Mouse (Mus musculus) neural tube, embryonic 15.5 days (tissue): ENCODE measurements at regions not wholly inside any gene's neighbourhood (a gene's known extent, or its start where the extent isn't known, plus 50 kb on each side); places are given as distances from the start of the nearest gene placed in this dataset.
A peak's percentile ranks its signal among the peaks of the same experiment; 100 is the strongest.

ENCODE experiments used
- ATAC-seq: fragments of 200-750 bp; cut with Nextera tagmentation; 2 replicates; pipeline ENCODE4 v1.8.0; 2017; ENCODE audit warnings: mild to moderate bottlenecking, moderate TSS enrichment, moderate library complexity; ENCODE audit not compliant: low FRiP score
- H3K27ac ChIP-seq: fragments of 300-500 bp; sonication (generic); replicated peaks from 2 replicates; pipeline ENCODE4 v1.5.1; 2015; ENCODE audit warnings: mild to moderate bottlenecking, inconsistent platforms
- H3K27me3 ChIP-seq: fragments of 300-500 bp; sonication (generic); replicated peaks from 2 replicates; pipeline ENCODE4 v1.6.1; 2015; ENCODE audit warnings: inconsistent platforms
- H3K36me3 ChIP-seq: fragments of 300-500 bp; sonication (generic); 2 replicates; pipeline ENCODE4 v1.6.1; 2015; ENCODE audit warnings: inconsistent platforms
- H3K4me1 ChIP-seq: fragments of 300-500 bp; sonication (generic); 2 replicates; pipeline ENCODE4 v1.6.1; 2015; ENCODE audit warnings: inconsistent platforms
- H3K4me2 ChIP-seq: fragments of 300-500 bp; sonication (generic); 2 replicates; pipeline ENCODE4 v1.6.1; 2015; ENCODE audit warnings: inconsistent platforms, mild to moderate bottlenecking, moderate library complexity
- H3K4me3 ChIP-seq: fragments of 300-500 bp; sonication (generic); replicated peaks from 2 replicates; pipeline ENCODE4 v1.5.1; 2015; ENCODE audit warnings: mild to moderate bottlenecking, inconsistent platforms
- H3K9ac ChIP-seq: fragments of 300-500 bp; sonication (generic); replicated peaks from 2 replicates; pipeline ENCODE4 v1.6.1; 2015; ENCODE audit warnings: mild to moderate bottlenecking, inconsistent platforms
- H3K9me3 ChIP-seq: fragments of 300-500 bp; sonication (generic); replicated peaks from 2 replicates; pipeline ENCODE4 v1.6.1; 2016; ENCODE audit warnings: inconsistent platforms
- WGBS: fragments of 180-500 bp; shearing (Covaris S2); methylation state at CpG from one replicate; pipeline ENCODE4 v1.1.7; 2015; ENCODE audit warnings: mixed read lengths; 5-methylcytosine and 5-hydroxymethylcytosine counted together

GRCm38 (mm10) chr4:58728641-58729040 is 58.9 kb downstream of the Olfr267 start:
- Histone ChIP-seq H3K36me3 (no peaks in the 10 kb centered on the region), H3K4me2 (no peak overlapping the region), H3K4me1 (peaks cover 6% of the 10 kb centered on the region; the same call in 1 of the 2 replicates), H3K27ac (no peak overlapping the region), H3K4me3 (no peak overlapping the region), H3K9me3 (no peaks in the 10 kb centered on the region), H3K9ac (no peak overlapping the region), H3K27me3 (no peaks in the 10 kb centered on the region)
- WGBS, result 27% methylated on average over 1 of the region's 1 CpGs
- no peak for ATAC-seq

DNA sequence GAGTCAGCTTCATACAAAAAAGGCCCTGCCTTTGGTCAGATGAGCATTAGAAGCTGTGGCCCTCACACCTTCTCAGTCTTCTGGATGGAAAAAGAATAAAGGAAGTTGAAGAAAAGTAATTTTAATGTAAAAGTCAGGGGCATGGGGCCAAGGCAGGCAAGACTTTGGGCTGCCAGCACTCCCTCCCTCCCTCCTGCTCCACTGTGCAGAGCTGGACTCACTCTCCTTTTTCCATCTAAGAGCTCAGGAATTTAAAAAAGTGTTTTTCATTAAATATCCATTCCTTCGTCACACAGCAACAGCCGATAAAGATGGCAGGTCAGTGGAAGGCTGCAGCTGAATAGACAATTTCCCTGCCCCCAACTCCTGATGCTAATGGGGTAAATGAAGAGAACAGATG is 61.1 kb downstream of the Olfr267 start:
- Histone ChIP-seq H3K36me3 (no peaks in the 10 kb centered on the region), H3K4me3 (no peak overlapping the region), H3K27ac (no peak overlapping the region), H3K9me3 (no peaks in the 10 kb centered on the region), H3K4me1 (peaks cover 11% of the 10 kb centered on the region; the same call in 1 of the 2 replicates), H3K4me2 (no peak overlapping the region), H3K27me3 (no peaks in the 10 kb centered on the region), H3K9ac (no peak overlapping the region)
- no peak for ATAC-seq
- 81% methylated on average over 2 of the region's 2 CpGs for WGBS

- peak; percentile 47; the same call in 1 of the 2 replicates for ATAC-seq
- H3K9ac ChIP-seq, result no peak overlapping the region
- H3K4me2 ChIP-seq, result no peak overlapping the region
- no peaks in the 10 kb centered on the region for H3K36me3 ChIP-seq
- no peaks in the 10 kb centered on the region for H3K27me3 ChIP-seq
- H3K27ac ChIP-seq, result no peak overlapping the region; the same call in 1 of the 2 replicates
- WGBS, result 36% methylated on average over 9 of the region's 9 CpGs
- H3K4me1 ChIP-seq, result peaks cover 16% of the 10 kb centered on the region; the same call in 1 of the 2 replicates
- no peaks in the 10 kb centered on the region for H3K9me3 ChIP-seq
- H3K4me3 ChIP-seq, result no peak overlapping the region
These were observed 64.7 kb downstream of the Olfr267 start for GRCm38 (mm10) chr4:58722772-58723171.

DNA sequence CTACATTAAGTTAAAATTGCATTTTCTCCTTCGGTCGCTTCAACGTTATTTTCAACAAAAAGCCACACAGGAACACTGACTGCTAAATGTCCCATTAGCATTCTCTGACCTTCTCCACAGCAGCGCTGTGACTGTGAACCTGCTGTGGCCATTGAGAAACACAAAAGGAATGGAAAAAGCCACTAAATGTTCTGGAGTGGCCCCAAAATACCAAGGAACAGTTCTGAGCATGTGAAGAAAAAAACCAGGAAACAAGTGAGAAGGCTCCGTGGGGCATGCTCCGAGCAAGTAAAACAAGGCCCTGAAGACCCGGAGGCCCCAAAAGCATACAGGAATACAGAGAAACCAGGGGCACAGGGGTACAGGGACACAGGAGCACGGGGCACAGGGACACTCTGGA is 66.8 kb downstream of the Olfr267 start:
- H3K4me2 ChIP-seq, result no peak overlapping the region
- WGBS, result 53% methylated on average over 8 of the region's 8 CpGs
- H3K4me1 ChIP-seq, result peaks cover 12% of the 10 kb centered on the region; the same call in 1 of the 2 replicates
- H3K27me3 ChIP-seq, result no peaks in the 10 kb centered on the region
- H3K9me3 ChIP-seq, result no peaks in the 10 kb centered on the region
- H3K9ac ChIP-seq, result no peak overlapping the region
- no peak overlapping the region; the same call in 1 of the 2 replicates for H3K27ac ChIP-seq
- no peak for ATAC-seq
- H3K36me3 ChIP-seq, result no peaks in the 10 kb centered on the region
- H3K4me3 ChIP-seq, result no peak overlapping the region

GRCm38 (mm10) chr4:58716426-58716825 is 71.1 kb downstream of the Olfr267 start:
- Histone ChIP-seq H3K27ac (no peak overlapping the region), H3K9me3 (no peaks in the 10 kb centered on the region), H3K9ac (no peak overlapping the region), H3K27me3 (no peaks in the 10 kb centered on the region), H3K4me3 (no peak overlapping the region), H3K4me2 (no peak overlapping the region), H3K36me3 (no peaks in the 10 kb centered on the region), H3K4me1 (peaks cover 4% of the 10 kb centered on the region; the same call in 1 of the 2 replicates)
- ATAC-seq, result no peak
- WGBS, result 58% methylated on average over 11 of the region's 11 CpGs

- Histone ChIP-seq H3K27ac (no peak overlapping the region), H3K27me3 (no peaks in the 10 kb centered on the region), H3K9me3 (no peaks in the 10 kb centered on the region), H3K4me2 (no peak overlapping the region), H3K36me3 (no peaks in the 10 kb centered on the region), H3K9ac (no peak overlapping the region), H3K4me3 (no peak overlapping the region), H3K4me1 (peaks cover 3% of the 10 kb centered on the region; the same call in 1 of the 2 replicates)
- ATAC-seq, result no peak
- WGBS, result 85% methylated on average over 8 of the region's 8 CpGs
These were observed 71.7 kb downstream of the Olfr267 start for GRCm38 (mm10) chr4:58715846-58716245.

- Histone ChIP-seq H3K4me1 (no peaks in the 10 kb centered on the region), H3K9ac (no peak overlapping the region), H3K27ac (no peak overlapping the region), H3K27me3 (no peaks in the 10 kb centered on the region), H3K36me3 (no peaks in the 10 kb centered on the region), H3K9me3 (no peaks in the 10 kb centered on the region; the same call in 1 of the 2 replicates), H3K4me3 (no peak overlapping the region), H3K4me2 (no peak overlapping the region)
- ATAC-seq, result no peak
- WGBS, result 72% methylated on average over 13 of the region's 13 CpGs
These were observed 73.3 kb downstream of the Olfr267 start for GRCm38 (mm10) chr4:58714221-58714620.

DNA sequence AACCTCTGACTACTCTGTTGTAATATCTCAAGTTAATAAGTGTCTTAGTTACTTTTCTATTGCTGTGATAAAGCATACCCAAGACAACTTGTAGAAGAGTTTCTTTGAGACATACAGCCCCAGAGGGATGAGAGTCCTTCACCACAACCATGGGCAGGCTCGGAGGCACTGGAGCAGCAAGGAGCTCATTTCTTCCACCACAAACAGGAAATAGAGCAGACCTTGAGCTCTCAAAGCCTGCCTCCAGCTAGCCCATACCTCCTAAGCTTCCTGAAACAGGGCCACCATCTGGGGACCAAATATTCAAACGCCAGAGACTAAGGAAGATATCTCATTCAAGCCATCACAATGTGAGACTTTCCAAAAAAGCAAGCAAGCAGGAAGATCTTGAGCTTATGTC is 74.6 kb downstream of the Olfr267 start:
- Histone ChIP-seq H3K27me3 (no peaks in the 10 kb centered on the region), H3K27ac (no peak overlapping the region), H3K4me2 (no peak overlapping the region), H3K4me3 (no peak overlapping the region), H3K9ac (no peak overlapping the region), H3K4me1 (no peaks in the 10 kb centered on the region), H3K9me3 (peaks cover 5% of the 10 kb centered on the region; the same call in 1 of the 2 replicates), H3K36me3 (no peaks in the 10 kb centered on the region)
- WGBS, result 87% methylated on average over 2 of the region's 2 CpGs
- ATAC-seq, result no peak

- Histone ChIP-seq H3K4me2 (no peak overlapping the region), H3K4me1 (no peaks in the 10 kb centered on the region), H3K27ac (no peak overlapping the region), H3K36me3 (no peaks in the 10 kb centered on the region), H3K4me3 (no peak overlapping the region), H3K27me3 (no peaks in the 10 kb centered on the region), H3K9me3 (peaks cover 5% of the 10 kb centered on the region; the same call in 1 of the 2 replicates), H3K9ac (no peak overlapping the region)
- WGBS, result 72% methylated on average over 10 of the region's 10 CpGs
- no peak for ATAC-seq
These were observed 75.3 kb downstream of the Olfr267 start for GRCm38 (mm10) chr4:58712166-58712565.

GRCm38 (mm10) chr4:58699236-58699798 is 88.2 kb downstream of the Olfr267 start:
- Histone ChIP-seq H3K4me2 (no peak overlapping the region), H3K4me1 (no peaks in the 10 kb centered on the region), H3K27ac (no peak overlapping the region), H3K9ac (no peak overlapping the region), H3K27me3 (no peaks in the 10 kb centered on the region), H3K36me3 (no peaks in the 10 kb centered on the region), H3K9me3 (no peaks in the 10 kb centered on the region), H3K4me3 (no peak overlapping the region)
- WGBS, result 94% methylated on average over 11 of the region's 11 CpGs
- ATAC-seq, result no peak

- ATAC-seq, result no peak
- no peak overlapping the region for H3K4me2 ChIP-seq
- WGBS, result 70% methylated on average over 5 of the region's 5 CpGs
These were observed 88.7 kb downstream of the Olfr267 start for GRCm38 (mm10) chr4:58698828-58699227.

DNA sequence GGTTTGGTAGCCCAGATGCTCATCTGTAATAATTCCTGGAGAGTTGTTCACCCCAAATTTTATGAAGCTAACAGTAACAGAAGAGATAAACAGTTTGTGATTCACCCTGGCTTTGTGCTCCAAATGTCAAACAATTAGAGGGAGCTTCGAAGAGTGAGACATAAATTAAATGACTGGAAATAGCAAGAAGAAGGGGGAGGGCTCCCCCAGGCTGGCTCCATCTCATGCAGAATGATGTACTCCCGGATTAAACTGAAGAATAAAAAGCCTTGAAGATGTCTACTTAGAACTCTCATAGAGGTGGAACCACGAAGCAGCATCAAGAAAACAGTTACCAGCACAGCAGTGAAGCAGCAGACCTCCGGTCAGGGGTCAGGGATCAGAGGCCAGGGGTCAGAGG is 90.8 kb downstream of the Olfr267 start:
- 65% methylated on average over 4 of the region's 4 CpGs for WGBS
- no peaks in the 10 kb centered on the region for H3K27me3 ChIP-seq
- no peak for ATAC-seq

More at GRCm38 (mm10) chr4:58698828-58699227, 88.7 kb downstream of the Olfr267 start:
- Histone ChIP-seq H3K9ac (no peak overlapping the region), H3K4me1 (no peaks in the 10 kb centered on the region), H3K36me3 (no peaks in the 10 kb centered on the region), H3K4me3 (no peak overlapping the region), H3K27me3 (no peaks in the 10 kb centered on the region), H3K27ac (no peak overlapping the region), H3K9me3 (no peaks in the 10 kb centered on the region)

More for the DNA sequence above, 90.8 kb downstream of the Olfr267 start:
- no peak overlapping the region for H3K4me3 ChIP-seq
- no peak overlapping the region for H3K27ac ChIP-seq
- no peak overlapping the region for H3K4me2 ChIP-seq
- H3K36me3 ChIP-seq, result no peaks in the 10 kb centered on the region
- no peaks in the 10 kb centered on the region for H3K9me3 ChIP-seq
- H3K4me1 ChIP-seq, result no peaks in the 10 kb centered on the region
- H3K9ac ChIP-seq, result no peak overlapping the region
